Mouse (Mus musculus): Measurements from ENCODE around the gene Cbr4.

The Cbr4 gene

DNA sequence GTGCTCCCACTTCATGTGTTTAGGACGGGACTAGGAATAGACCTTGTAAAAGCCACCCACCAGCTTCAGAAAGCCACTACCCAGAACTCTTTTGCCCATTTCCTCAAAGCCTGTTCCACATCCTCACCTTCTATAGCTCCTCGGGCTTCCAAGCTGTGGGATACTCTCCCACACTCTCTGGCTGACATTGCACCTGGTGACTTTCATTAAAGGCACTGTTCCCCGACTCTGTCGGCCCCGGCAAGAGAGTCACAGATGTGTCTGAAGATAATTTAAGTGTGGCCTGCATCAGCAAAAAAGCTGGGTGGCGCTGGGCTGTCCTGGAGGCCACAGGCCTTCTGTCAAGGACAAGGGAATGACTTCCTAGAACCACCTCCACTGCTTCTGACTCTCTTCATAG, 64.7 kb downstream of the Cbr4 start:
- DNase-seq: no peak

DNA sequence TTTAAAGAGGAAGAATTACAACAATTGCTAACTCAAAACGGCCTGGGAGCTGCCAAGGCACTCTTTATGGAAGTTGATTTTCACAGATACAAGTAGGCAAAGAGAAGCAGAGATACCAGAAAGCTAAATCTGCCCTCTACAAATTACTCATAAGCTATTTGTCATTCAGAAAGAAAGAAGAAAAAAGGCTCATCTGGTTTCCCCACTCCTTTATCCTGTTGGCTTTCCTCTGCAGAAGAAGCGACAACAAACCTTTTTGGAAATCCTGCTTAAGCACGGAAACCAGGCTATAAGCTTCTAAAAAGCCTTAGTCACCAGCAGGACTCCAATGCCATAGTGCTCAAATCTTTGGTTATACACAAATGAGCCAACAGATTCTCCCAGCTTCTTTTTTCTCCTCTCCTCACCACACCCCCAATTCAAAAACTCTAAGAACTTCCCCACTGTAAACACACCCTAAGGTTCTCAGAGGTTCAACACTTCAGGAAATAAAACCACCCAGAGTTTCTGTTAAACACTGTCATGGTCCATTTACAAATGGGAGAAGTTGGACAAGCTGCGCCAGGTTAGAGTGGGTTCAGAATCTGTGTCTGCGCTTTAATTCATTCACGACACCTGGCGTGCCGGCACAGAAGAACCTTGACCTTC, 65.3 kb downstream of the Cbr4 start:
- no peak for DNase-seq

DNA sequence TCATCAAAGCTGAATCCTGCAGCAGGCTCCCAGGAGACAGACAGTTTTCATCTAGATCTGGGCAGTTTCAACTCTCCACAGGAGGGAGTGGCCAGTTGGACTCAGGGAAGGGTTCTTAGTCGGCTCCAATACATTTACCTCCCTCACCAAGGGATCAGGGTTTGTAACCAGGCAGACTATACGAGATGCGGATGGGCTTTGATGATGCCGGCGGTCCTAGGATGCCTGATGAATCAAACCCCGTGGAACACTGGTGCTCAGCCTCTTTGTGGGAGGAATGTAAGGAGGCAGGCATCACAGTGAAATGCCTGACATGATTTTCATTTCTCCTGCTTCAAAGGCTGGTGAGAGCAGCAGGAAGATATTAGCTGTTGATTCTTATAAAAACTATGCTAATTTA, 67.8 kb downstream of the Cbr4 start:
- no peak for DNase-seq

GRCm38 (mm10) chr8:61556219-61556618, 68.7 kb downstream of the Cbr4 start:
- DNase-seq: no peak
